Mouse (Mus musculus): ENCODE results near the gene Ppp2r2c.

DNA sequence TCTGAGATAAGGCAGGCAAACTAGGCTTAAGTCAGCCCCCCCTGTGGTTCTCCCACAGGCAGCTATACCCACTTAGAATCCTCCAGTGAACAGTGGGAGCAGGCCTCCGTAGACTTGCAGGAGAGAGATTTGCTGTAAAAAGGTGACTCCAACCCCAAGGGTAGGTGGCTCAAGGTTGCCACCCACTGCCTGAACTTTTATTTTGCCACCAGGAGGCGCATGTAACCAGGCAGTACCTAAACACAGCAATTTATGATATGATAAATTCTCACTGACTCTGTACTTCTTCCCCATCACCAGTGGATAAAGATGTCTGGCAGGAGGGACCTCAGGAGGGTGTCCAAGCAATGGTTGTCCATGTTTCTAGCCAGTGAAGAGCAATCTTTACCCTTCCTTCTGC, 82.6 kb downstream of the Ppp2r2c start:
- TF ChIP-seq GATA1 (IDR thresholded peaks at IDR 0.05; ENCODE audit: borderline replicate concordance, low read length): no peak
- no peak for TF ChIP-seq CTCF (IDR thresholded peaks at IDR 0.05; ENCODE audit: low read depth, low read length)
- TF ChIP-seq POLR2AphosphoS5 (IDR thresholded peaks at IDR 0.05; ENCODE audit: insufficient replicate concordance, low read depth, low read length): no peak
- no peak for TF ChIP-seq TAL1 (conservative IDR thresholded peaks at IDR 0.05; ENCODE audit: low read depth, low read length)
- no peak for TF ChIP-seq GATA2 (IDR thresholded peaks at IDR 0.05; ENCODE audit: borderline replicate concordance, low read depth, low read length)
